Mouse (Mus musculus): ENCODE data around the gene Pnmal1.

DNA sequence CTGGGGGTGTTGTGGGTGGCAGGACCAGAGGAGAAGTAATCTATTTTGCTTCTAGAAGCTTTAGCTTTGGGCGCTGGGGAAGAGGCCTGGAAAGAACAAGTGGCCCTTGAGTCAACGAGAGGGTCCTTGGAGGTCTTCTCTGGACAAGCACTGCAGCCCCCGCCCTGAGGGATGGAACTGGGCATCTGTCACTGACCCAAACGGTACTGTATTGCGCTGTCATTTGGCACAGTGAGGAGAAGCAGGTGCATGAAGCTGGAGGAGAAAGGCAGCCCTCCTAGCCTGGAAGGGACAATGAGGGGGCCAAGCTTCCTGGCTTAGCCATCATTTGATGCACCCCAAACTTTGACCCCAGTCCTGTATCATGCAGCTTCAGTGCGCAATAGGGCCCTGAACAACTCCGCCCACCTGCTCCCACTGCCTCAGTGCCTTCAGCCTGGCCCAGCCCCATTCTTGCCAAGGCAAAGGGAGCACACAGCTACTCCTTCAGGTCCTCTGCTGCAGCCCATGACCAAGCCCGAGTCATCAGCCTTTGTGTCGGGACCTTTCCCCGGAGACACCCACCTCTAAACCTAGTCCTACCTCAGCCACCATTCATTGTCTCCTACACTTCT lies 37.0 kb upstream of the Pnmal1 start:
- peak; percentile 51; the same call in 1 of the 2 replicates for TF ChIP-seq POLR2A (IDR thresholded peaks at IDR 0.05; ENCODE audit: borderline replicate concordance, insufficient read depth, low read length)
- no peak for TF ChIP-seq CTCF (IDR thresholded peaks at IDR 0.05; ENCODE audit: borderline replicate concordance, insufficient read depth, low read depth, low read length)

All from cerebellum, adult 2 months (tissue).